Mouse (Mus musculus) spleen, adult 2 months (tissue): Measurements from ENCODE around the gene Chsy1. TPM values are rescaled to one million over a fixed set of nuclear protein-coding genes. Genes with fewer than 3 reads are reported as not detected.

Experiments
- DNase-seq, 2 experiments: peaks; one replicate each; pipeline versions ENCODE4 v3.0.0 to v3.0.0-alpha.2; 2012 to 2021; ENCODE audit warnings: low spot score in 2 of 2, low read depth in 1 of 2
- H3K27ac ChIP-seq: fragments of 200-500 bp; 2 replicates; pipeline ENCODE4 v1.5.1; 2012; ENCODE audit warnings: low read length, inconsistent platforms; ENCODE audit not compliant: insufficient read depth
- H3K27me3 ChIP-seq: fragments of 200-500 bp; 2 replicates; pipeline ENCODE4 v1.6.1; 2012; ENCODE audit warnings: mild to moderate bottlenecking, moderate library complexity, low read length, inconsistent platforms; ENCODE audit not compliant: control insufficient read depth, insufficient read depth
- H3K36me3 ChIP-seq: fragments of 200-500 bp; 2 replicates; pipeline ENCODE4 v1.6.1; 2012; ENCODE audit warnings: mild to moderate bottlenecking, low read length, inconsistent platforms; ENCODE audit not compliant: control insufficient read depth, insufficient read depth
- H3K4me1 ChIP-seq: fragments of 200-500 bp; 2 replicates; pipeline ENCODE4 v1.6.1; 2011; ENCODE audit warnings: inconsistent platforms; ENCODE audit not compliant: control insufficient read depth, insufficient read depth, insufficient read length
- H3K4me3 ChIP-seq: fragments of 200-500 bp; 2 replicates; pipeline ENCODE4 v1.5.1; 2011; ENCODE audit warnings: mild to moderate bottlenecking, inconsistent platforms; ENCODE audit not compliant: insufficient read depth, insufficient read length; ENCODE audit errors: extremely low read depth
- CTCF ChIP-seq: fragments of 200-500 bp; IDR thresholded peaks from 2 replicates; pipeline ENCODE4 v1.5.1; 2011; ENCODE audit warnings: mild to moderate bottlenecking, inconsistent platforms; ENCODE audit not compliant: insufficient read depth, insufficient read length, insufficient replicate concordance; ENCODE audit errors: extremely low read depth
- POLR2A ChIP-seq: fragments of 200-500 bp; IDR thresholded peaks from 2 replicates; pipeline ENCODE4 v1.6.1; 2011; ENCODE audit warnings: low read depth, low read length, inconsistent platforms
- WGBS: fragments of 180-500 bp; shearing (Covaris S2); methylation state at CpG from one replicate; pipeline ENCODE4 v1.1.7; 2018; 5-methylcytosine and 5-hydroxymethylcytosine counted together
- polyA plus RNA-seq: library from polyadenylated mRNA; depleted of rRNA; stranded (reverse); fragments of >200 nt; gene quantifications from 2 replicates; pipeline ENCODE4 v1.2.3, GENCODE M21; 2012

Gene Chsy1
- polyA plus RNA-seq, 1 experiment = 9.0 TPM

- 94% methylated on average over 3 of the region's 3 CpGs for WGBS
- H3K4me3 ChIP-seq = no peak overlapping the region
- H3K27ac ChIP-seq = no peak overlapping the region
- H3K4me1 ChIP-seq = peaks cover 5% of the 10 kb centered on the region; the same call in 1 of the 2 replicates
- peaks cover 1% of the 10 kb centered on the region; the same call in 1 of the 2 replicates for H3K36me3 ChIP-seq
- no peaks in the 10 kb centered on the region for H3K27me3 ChIP-seq
- DNase-seq = no peak
- TF ChIP-seq POLR2A (no peak), CTCF (no peak)
Measured at GRCm38 (mm10) chr7:66147816-66148215, 38.5 kb downstream of the Chsy1 start.

- 87% methylated on average over 8 of the region's 8 CpGs for WGBS
- Histone ChIP-seq H3K36me3 (peaks cover 3% of the 10 kb centered on the region; the same call in 1 of the 2 replicates), H3K27ac (no peak overlapping the region), H3K4me3 (no peak overlapping the region), H3K4me1 (peaks cover 5% of the 10 kb centered on the region; the same call in 1 of the 2 replicates), H3K27me3 (no peaks in the 10 kb centered on the region)
- no peak for TF ChIP-seq CTCF
- TF ChIP-seq POLR2A = no peak
- DNase-seq = no peak
Measured at GRCm38 (mm10) chr7:66149506-66149905, 40.2 kb downstream of the Chsy1 start.

GRCm38 (mm10) chr7:66150411-66150810 lies 41.1 kb downstream of the Chsy1 start:
- no peak for DNase-seq
- TF ChIP-seq POLR2A = no peak
- no peak for TF ChIP-seq CTCF
- Histone ChIP-seq H3K27ac (no peak overlapping the region), H3K36me3 (peaks cover 3% of the 10 kb centered on the region; the same call in 1 of the 2 replicates), H3K4me1 (peaks cover 5% of the 10 kb centered on the region; the same call in 1 of the 2 replicates), H3K4me3 (no peak overlapping the region), H3K27me3 (no peaks in the 10 kb centered on the region)
- WGBS = 82% methylated on average over 3 of the region's 3 CpGs

- Histone ChIP-seq H3K27me3 (no peaks in the 10 kb centered on the region), H3K27ac (no peak overlapping the region), H3K4me3 (no peak overlapping the region), H3K36me3 (peaks cover 3% of the 10 kb centered on the region; the same call in 1 of the 2 replicates), H3K4me1 (peaks cover 7% of the 10 kb centered on the region)
- 87% methylated on average over 9 of the region's 9 CpGs for WGBS
- DNase-seq = no peak
- TF ChIP-seq CTCF (no peak), POLR2A (no peak)
Measured at GRCm38 (mm10) chr7:66157413-66157812, 48.1 kb downstream of the Chsy1 start.

GRCm38 (mm10) chr7:66157861-66158415 lies 48.6 kb downstream of the Chsy1 start:
- H3K27me3 ChIP-seq = no peaks in the 10 kb centered on the region
- peaks cover 3% of the 10 kb centered on the region; the same call in 1 of the 2 replicates for H3K36me3 ChIP-seq
- no peak for DNase-seq

GRCm38 (mm10) chr7:66158616-66159129 lies 49.4 kb downstream of the Chsy1 start:
- 92% methylated on average over 9 of the region's 9 CpGs for WGBS
- peaks cover 3% of the 10 kb centered on the region; the same call in 1 of the 2 replicates for H3K36me3 ChIP-seq

More at GRCm38 (mm10) chr7:66157861-66158415, 48.6 kb downstream of the Chsy1 start:
- peaks cover 7% of the 10 kb centered on the region for H3K4me1 ChIP-seq
- 97% methylated on average over 4 of the region's 4 CpGs for WGBS
- no peak overlapping the region for H3K4me3 ChIP-seq
- no peak overlapping the region for H3K27ac ChIP-seq
- TF ChIP-seq POLR2A = no peak
- TF ChIP-seq CTCF = no peak

GRCm38 (mm10) chr7:66159961-66160360 lies 50.6 kb downstream of the Chsy1 start:
- TF ChIP-seq POLR2A = no peak
- no peak for TF ChIP-seq CTCF
- H3K36me3 ChIP-seq = peaks cover 2% of the 10 kb centered on the region; the same call in 1 of the 2 replicates
- H3K4me3 ChIP-seq = no peak overlapping the region
- H3K27ac ChIP-seq = no peak overlapping the region
- H3K27me3 ChIP-seq = no peaks in the 10 kb centered on the region
- H3K4me1 ChIP-seq = peaks cover 7% of the 10 kb centered on the region
- WGBS = 78% methylated on average over 5 of the region's 5 CpGs
- DNase-seq = no peak

More at GRCm38 (mm10) chr7:66158616-66159129, 49.4 kb downstream of the Chsy1 start:
- H3K27ac ChIP-seq = no peak overlapping the region
- no peak for DNase-seq
- no peak for TF ChIP-seq CTCF
- TF ChIP-seq POLR2A = no peak
- peaks cover 7% of the 10 kb centered on the region for H3K4me1 ChIP-seq
- no peaks in the 10 kb centered on the region for H3K27me3 ChIP-seq
- H3K4me3 ChIP-seq = no peak overlapping the region
